Mouse (Mus musculus) pancreas, adult 10 weeks (tissue): ENCODE measurements around the gene Nprl2. TPM values are rescaled to one million over a fixed set of nuclear protein-coding genes. Genes with fewer than 3 reads are reported as not detected.

ENCODE experiments used
- polyA plus RNA-seq: library from polyadenylated mRNA; stranded (reverse); fragments of 350-450 nt; fragmentation: Illumina TruSeq; extraction: RNeasy Lipid Tissue Mini Kit (QIAGEN cat#74804); gene quantifications from one replicate; pipeline ENCODE4 v1.2.3, GENCODE M21; 2015; ENCODE audit warnings: low read depth, low replicate concordance; ENCODE audit not compliant: insufficient read depth

Gene Nprl2
- polyA plus RNA-seq: 5.4 TPM

GRCm38 (mm10) chr9:107541474-107542351 lies at the start of gene Nprl2, which contains the start of gene Cyb561d2:
Nprl2 (plus strand) TSS chr9:107542226.
Cyb561d2 (minus strand) TSS chr9:107542193.

GRCm38 (mm10) chr9:107533791-107534407 lies 8.1 kb upstream of the Nprl2 start, which contains the start of gene Tmem115:
Tmem115 (plus strand) TSS chr9:107533945.

DNA sequence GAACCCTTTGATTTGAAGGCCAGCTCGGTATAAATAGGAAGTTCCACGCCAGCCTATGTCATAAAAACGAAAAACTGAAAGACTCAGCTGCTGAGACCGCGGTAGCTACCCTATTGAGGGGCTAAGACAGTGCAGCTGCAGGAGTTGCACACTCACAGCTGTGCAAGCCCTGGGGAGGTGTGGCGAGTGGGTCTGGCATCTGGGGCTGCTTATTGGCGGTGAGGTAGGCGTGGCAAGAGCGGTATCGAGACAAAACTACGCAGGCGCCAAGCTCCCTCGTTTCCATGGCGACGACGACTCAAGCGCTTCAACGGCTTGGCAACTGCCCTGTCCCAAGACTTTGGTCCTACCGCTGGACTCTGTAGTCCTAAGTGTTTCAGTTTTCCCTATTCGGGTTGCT lies 5.0 kb downstream of the Nprl2 start, which contains the start of gene Zmynd10:
Gene Zmynd10, plus strand, starts transcription at position 273 of the 400 bp plus-strand sequence.

DNA sequence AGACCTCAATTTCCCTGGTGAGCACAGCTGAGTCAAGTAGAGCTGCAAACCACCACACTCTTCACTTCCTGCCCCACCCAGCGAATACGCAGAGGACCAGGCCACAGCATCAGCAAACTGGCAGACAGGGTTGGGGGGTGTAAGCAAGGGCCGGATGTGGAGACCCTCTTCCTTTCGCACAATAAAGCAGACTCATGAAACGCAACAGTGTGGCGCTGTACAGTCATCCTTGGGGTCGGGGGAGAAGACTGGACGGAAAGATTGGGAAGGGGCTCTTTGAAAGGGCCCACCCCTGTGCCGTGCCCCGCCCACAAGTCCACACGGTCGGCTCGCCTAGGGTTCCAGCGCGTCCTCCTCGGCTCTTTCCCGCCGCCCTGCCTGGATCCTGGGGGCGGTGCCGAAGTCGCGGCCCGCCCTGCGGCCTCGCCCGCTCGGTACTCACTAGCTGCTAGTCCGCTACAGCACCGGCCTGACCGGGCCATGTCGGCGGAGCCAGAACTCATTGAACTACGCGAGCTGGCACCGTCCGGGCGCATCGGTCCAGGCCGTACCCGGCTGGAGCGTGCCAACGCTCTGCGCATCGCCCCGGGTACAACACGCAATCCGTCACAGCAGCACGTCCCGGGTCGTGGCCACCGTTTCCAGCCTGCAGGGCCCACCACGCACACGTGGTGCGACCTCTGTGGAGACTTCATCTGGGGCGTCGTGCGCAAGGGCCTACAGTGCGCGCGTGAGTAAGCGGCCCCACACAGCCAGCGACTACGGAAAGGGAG lies 9.3 kb downstream of the Nprl2 start, which contains the start of gene Rassf1:
Gene Rassf1, plus strand, starts transcription at position 439 of the 773 bp plus-strand sequence.

DNA sequence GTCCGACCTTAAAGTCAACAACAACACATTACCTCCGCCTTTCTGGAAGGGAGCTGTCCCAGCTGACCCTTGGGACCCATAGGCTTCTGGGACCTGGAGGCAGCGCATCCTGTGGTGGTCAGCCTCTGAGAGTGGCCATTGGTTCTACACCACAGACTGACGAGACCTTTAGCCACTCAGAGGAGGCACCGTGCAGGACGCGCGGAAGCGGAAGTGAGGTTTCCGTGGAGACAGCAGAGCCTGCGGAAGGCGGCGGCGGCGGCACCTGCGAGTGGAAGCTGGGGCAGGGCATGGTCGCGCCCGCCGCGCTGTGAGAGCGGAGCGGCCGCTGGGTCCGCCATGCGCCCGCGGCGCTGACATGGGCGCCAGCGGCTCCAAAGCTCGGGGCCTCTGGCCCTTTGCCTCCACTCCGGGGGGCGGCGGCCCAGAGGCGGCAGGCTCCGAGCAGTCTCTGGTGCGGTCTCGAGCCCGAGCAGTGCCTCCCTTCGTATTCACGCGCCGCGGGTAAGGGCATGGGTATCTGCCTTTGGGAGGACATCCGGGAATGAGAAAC lies 21.1 kb downstream of the Nprl2 start, which contains the start of gene Tusc2:
Gene Tusc2, plus strand, starts transcription at position 227 of the 553 bp plus-strand sequence.

GRCm38 (mm10) chr9:107567702-107568319 lies 25.8 kb downstream of the Nprl2 start, which contains the start of gene Hyal2:
Hyal2 (plus strand) TSS chr9:107567945.

DNA sequence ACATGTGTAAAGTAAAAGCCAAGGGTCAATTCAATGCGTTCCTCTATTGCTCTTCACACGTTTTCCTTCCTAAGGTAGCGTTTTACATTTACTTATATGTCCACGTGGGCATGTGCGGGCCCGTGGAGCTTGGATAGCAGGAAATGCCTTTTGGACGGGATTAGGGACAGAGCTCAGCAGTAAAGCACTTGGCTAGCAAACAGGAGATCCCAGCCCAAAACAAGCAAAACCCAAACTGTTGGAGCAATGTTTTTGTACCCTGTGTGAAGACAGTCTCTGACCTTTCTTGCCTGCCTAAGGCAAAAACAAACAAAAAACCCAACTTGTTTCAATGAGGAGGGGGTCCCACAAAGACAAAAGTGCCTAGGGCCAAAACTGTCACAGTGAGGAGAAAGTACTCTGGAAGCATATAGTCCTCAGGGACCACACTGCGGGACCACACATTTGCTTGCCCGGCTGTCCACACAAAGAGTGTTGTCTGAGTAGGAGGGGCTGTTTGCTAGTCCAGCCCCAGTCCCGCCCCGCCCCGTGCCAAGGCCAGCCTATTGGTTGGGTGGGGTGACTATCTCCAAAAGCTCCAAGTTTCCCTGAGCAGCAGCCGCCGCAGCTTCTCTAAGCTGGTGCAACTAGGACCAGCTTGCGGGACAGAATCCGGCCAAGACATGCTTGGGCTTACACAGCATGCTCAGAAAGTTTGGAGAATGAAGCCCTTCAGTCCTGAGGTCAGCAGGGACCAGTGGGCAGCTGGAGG lies 34.5 kb downstream of the Nprl2 start, which contains the start of gene Hyal1:
Gene Hyal1, plus strand, starts transcription at position 571 of the 751 bp plus-strand sequence.

GRCm38 (mm10) chr9:107578587-107578986 lies 36.6 kb downstream of the Nprl2 start, which contains the start of gene Naa80:
Naa80 (plus strand) TSS chr9:107578887.

GRCm38 (mm10) chr9:107580501-107581317 lies 38.7 kb downstream of the Nprl2 start, which contains the start of gene Hyal3:
Hyal3 (plus strand) TSS chr9:107580818.

GRCm38 (mm10) chr9:107586974-107587832 lies 45.2 kb downstream of the Nprl2 start, which contains the start of gene Ifrd2:
Ifrd2 (plus strand) TSS chr9:107587642.

Other genes with a start within 250 kb of the Nprl2 start
- 7.9 TPM for gene Cish, start 246.2 kb upstream of the Nprl2 start, polyA plus RNA-seq
- gene Hemk1, start 203.9 kb upstream of the Nprl2 start, polyA plus RNA-seq: 12.6 TPM
- not detected for gene 6430571L13Rik, start 201.6 kb upstream of the Nprl2 start, polyA plus RNA-seq
- 0.20 TPM for gene Cacna2d2, start 142.6 kb upstream of the Nprl2 start, polyA plus RNA-seq
- 6.5 TPM for gene Tmem115, start 8.3 kb upstream of the Nprl2 start, polyA plus RNA-seq
- gene Cyb561d2, start within 50 bp of the Nprl2 start, polyA plus RNA-seq: 2.8 TPM
- not detected for gene Zmynd10, start 5.1 kb downstream of the Nprl2 start, polyA plus RNA-seq
- 10.7 TPM for gene Rassf1, start 9.3 kb downstream of the Nprl2 start, polyA plus RNA-seq
- 11.3 TPM for gene Tusc2, start 21.0 kb downstream of the Nprl2 start, polyA plus RNA-seq
- gene Hyal2, start 25.7 kb downstream of the Nprl2 start, polyA plus RNA-seq: 12.1 TPM
- 1.7 TPM for gene Hyal1, start 34.7 kb downstream of the Nprl2 start, polyA plus RNA-seq
- gene Naa80, start 36.7 kb downstream of the Nprl2 start, polyA plus RNA-seq: 10.5 TPM
- gene Hyal3, start 38.6 kb downstream of the Nprl2 start, polyA plus RNA-seq: 0.76 TPM
- 23.7 TPM for gene Ifrd2, start 45.4 kb downstream of the Nprl2 start, polyA plus RNA-seq
- 2.8 TPM for gene Sema3b, start 67.0 kb downstream of the Nprl2 start, polyA plus RNA-seq
- gene Gnai2, start 93.1 kb downstream of the Nprl2 start, polyA plus RNA-seq: 76.6 TPM
- 99.2 TPM for gene Slc38a3, start 127.3 kb downstream of the Nprl2 start, polyA plus RNA-seq
- gene Gnat1, start 137.5 kb downstream of the Nprl2 start, polyA plus RNA-seq: not detected
- gene Sema3f, start 168.2 kb downstream of the Nprl2 start, polyA plus RNA-seq: 19.9 TPM
- gene Rbm5, start 228.8 kb downstream of the Nprl2 start, polyA plus RNA-seq: 36.6 TPM